Mouse (Mus musculus) neural tube, embryonic 12.5 days (tissue): Measurements from ENCODE around the gene Anxa6. TPM values are rescaled to one million over a fixed set of nuclear protein-coding genes. Genes with fewer than 3 reads are reported as not detected.

Experiments used
- ATAC-seq: fragments of 200-750 bp; cut with Nextera tagmentation; 2 replicates; pipeline ENCODE4 v1.8.0; 2017; ENCODE audit warnings: low read depth, mild to moderate bottlenecking, moderate TSS enrichment, moderate library complexity; ENCODE audit not compliant: low FRiP score
- H3K27ac ChIP-seq: fragments of 300-500 bp; sonication (generic); 2 replicates; pipeline ENCODE4 v1.5.1; 2016
- H3K27me3 ChIP-seq: fragments of 300-500 bp; sonication (generic); replicated peaks from 2 replicates; pipeline ENCODE4 v1.6.1; 2016; ENCODE audit warnings: mild to moderate bottlenecking
- H3K36me3 ChIP-seq: fragments of 300-500 bp; sonication (generic); 2 replicates; pipeline ENCODE4 v1.6.1; 2016; ENCODE audit warnings: mild to moderate bottlenecking
- H3K4me1 ChIP-seq: fragments of 300-500 bp; sonication (generic); 2 replicates; pipeline ENCODE4 v1.6.1; 2016
- H3K4me2 ChIP-seq: fragments of 300-500 bp; sonication (generic); replicated peaks from 2 replicates; pipeline ENCODE4 v1.6.1; 2016; ENCODE audit warnings: mild to moderate bottlenecking
- H3K4me3 ChIP-seq: fragments of 300-500 bp; sonication (generic); 2 replicates; pipeline ENCODE4 v1.5.1; 2016
- H3K9ac ChIP-seq: fragments of 300-500 bp; sonication (generic); 2 replicates; pipeline ENCODE4 v1.6.1; 2016; ENCODE audit warnings: mild to moderate bottlenecking
- H3K9me3 ChIP-seq: fragments of 300-500 bp; sonication (generic); 2 replicates; pipeline ENCODE4 v1.6.1; 2016; ENCODE audit warnings: mild to moderate bottlenecking
- WGBS: fragments of 180-500 bp; shearing (Covaris S2); methylation state at CpG from one replicate; pipeline ENCODE4 v1.1.7; 2016; 5-methylcytosine and 5-hydroxymethylcytosine counted together
- polyA plus RNA-seq: library from polyadenylated mRNA; unstranded; fragments of >200 nt; fragmentation: Nextera tagmentation; extraction: Ambion mirVana; gene quantifications from 2 replicates; pipeline ENCODE4 v1.2.1, GENCODE M21; 2016

Anxa6 gene
- polyA plus RNA-seq, 1 experiment from 2014 or later, result 93.2 TPM

- H3K4me1 ChIP-seq, result no peaks in the 10 kb centered on the region; the same call in 1 of the 2 replicates
- no peaks in the 10 kb centered on the region for H3K27me3 ChIP-seq
- H3K4me3 ChIP-seq, result no peak overlapping the region
- no peaks in the 10 kb centered on the region for H3K9me3 ChIP-seq
- no peak overlapping the region for H3K4me2 ChIP-seq
- no peak overlapping the region for H3K9ac ChIP-seq
- H3K36me3 ChIP-seq, result peaks cover 13% of the 10 kb centered on the region
- H3K27ac ChIP-seq, result no peak overlapping the region
- no peak for ATAC-seq
- 78% methylated on average over 6 of the region's 6 CpGs for WGBS
Measured at GRCm38 (mm10) chr11:55013802-55014201, 19.4 kb downstream of the Anxa6 start.

- Histone ChIP-seq H3K27me3 (no peaks in the 10 kb centered on the region), H3K4me3 (no peak overlapping the region), H3K9ac (no peak overlapping the region), H3K27ac (no peak overlapping the region), H3K4me2 (no peak overlapping the region), H3K4me1 (no peaks in the 10 kb centered on the region; the same call in 1 of the 2 replicates), H3K9me3 (no peaks in the 10 kb centered on the region), H3K36me3 (peaks cover 20% of the 10 kb centered on the region)
- WGBS, result 83% methylated on average over 5 of the region's 5 CpGs
- no peak for ATAC-seq
Measured at GRCm38 (mm10) chr11:55012551-55013521, 20.4 kb downstream of the Anxa6 start.

- H3K36me3 ChIP-seq, result peaks cover 25% of the 10 kb centered on the region
- ATAC-seq, result no peak
- no peaks in the 10 kb centered on the region for H3K9me3 ChIP-seq
- 90% methylated on average over 3 of the region's 3 CpGs for WGBS
- no peaks in the 10 kb centered on the region for H3K27me3 ChIP-seq
- no peak overlapping the region for H3K9ac ChIP-seq
- no peaks in the 10 kb centered on the region; the same call in 1 of the 2 replicates for H3K4me1 ChIP-seq
- no peak overlapping the region for H3K27ac ChIP-seq
- H3K4me3 ChIP-seq, result no peak overlapping the region
- no peak overlapping the region for H3K4me2 ChIP-seq
Measured at GRCm38 (mm10) chr11:55011440-55011839, 21.8 kb downstream of the Anxa6 start.

- Histone ChIP-seq H3K36me3 (peaks cover 23% of the 10 kb centered on the region; the same call in 1 of the 2 replicates), H3K4me2 (no peak overlapping the region), H3K9ac (no peak overlapping the region), H3K9me3 (no peaks in the 10 kb centered on the region), H3K27me3 (no peaks in the 10 kb centered on the region), H3K27ac (no peak overlapping the region), H3K4me1 (no peaks in the 10 kb centered on the region), H3K4me3 (no peak overlapping the region)
- 79% methylated on average over 6 of the region's 6 CpGs for WGBS
- ATAC-seq, result no peak
Measured at GRCm38 (mm10) chr11:55008230-55008629, 25.0 kb downstream of the Anxa6 start.

GRCm38 (mm10) chr11:55005684-55006083 lies 27.6 kb downstream of the Anxa6 start:
- ATAC-seq, result no peak
- Histone ChIP-seq H3K27ac (no peak overlapping the region), H3K4me3 (no peak overlapping the region), H3K4me1 (no peaks in the 10 kb centered on the region), H3K4me2 (no peak overlapping the region), H3K9me3 (peaks cover 3% of the 10 kb centered on the region; the same call in 1 of the 2 replicates), H3K27me3 (no peaks in the 10 kb centered on the region), H3K36me3 (peaks cover 34% of the 10 kb centered on the region), H3K9ac (no peak overlapping the region)
- 86% methylated on average over 5 of the region's 5 CpGs for WGBS

- Histone ChIP-seq H3K4me1 (no peaks in the 10 kb centered on the region), H3K4me3 (no peak overlapping the region), H3K27me3 (no peaks in the 10 kb centered on the region), H3K4me2 (no peak overlapping the region), H3K9me3 (peaks cover 3% of the 10 kb centered on the region; the same call in 1 of the 2 replicates), H3K27ac (no peak overlapping the region), H3K36me3 (peaks cover 33% of the 10 kb centered on the region), H3K9ac (no peak overlapping the region)
- ATAC-seq, result no peak
- WGBS, result 82% methylated on average over 7 of the region's 7 CpGs
Measured at GRCm38 (mm10) chr11:55004970-55005502, 28.2 kb downstream of the Anxa6 start.

GRCm38 (mm10) chr11:54998708-54999107 lies 34.5 kb downstream of the Anxa6 start:
- Histone ChIP-seq H3K9me3 (peaks cover 3% of the 10 kb centered on the region; the same call in 1 of the 2 replicates), H3K4me1 (no peaks in the 10 kb centered on the region), H3K4me2 (no peak overlapping the region), H3K27ac (no peak overlapping the region), H3K36me3 (peaks cover 19% of the 10 kb centered on the region), H3K9ac (no peak overlapping the region), H3K4me3 (no peak overlapping the region), H3K27me3 (no peaks in the 10 kb centered on the region)
- ATAC-seq, result no peak
- 67% methylated on average over 2 of the region's 2 CpGs for WGBS

GRCm38 (mm10) chr11:54998284-54998683 lies 35.0 kb downstream of the Anxa6 start:
- no peak overlapping the region for H3K9ac ChIP-seq
- H3K36me3 ChIP-seq, result peaks cover 19% of the 10 kb centered on the region
- no peak overlapping the region for H3K27ac ChIP-seq
- no peaks in the 10 kb centered on the region for H3K27me3 ChIP-seq
- no peak overlapping the region for H3K4me3 ChIP-seq
- no peak overlapping the region for H3K4me2 ChIP-seq
- ATAC-seq, result peak; percentile 58
- H3K9me3 ChIP-seq, result peaks cover 3% of the 10 kb centered on the region; the same call in 1 of the 2 replicates
- 3% methylated on average over 12 of the region's 12 CpGs for WGBS
- H3K4me1 ChIP-seq, result no peaks in the 10 kb centered on the region

- Histone ChIP-seq H3K36me3 (peaks cover 13% of the 10 kb centered on the region), H3K27ac (no peak overlapping the region), H3K4me1 (no peaks in the 10 kb centered on the region), H3K4me3 (no peak overlapping the region), H3K27me3 (no peaks in the 10 kb centered on the region), H3K9ac (no peak overlapping the region), H3K9me3 (peaks cover 3% of the 10 kb centered on the region; the same call in 1 of the 2 replicates), H3K4me2 (no peak overlapping the region)
- WGBS, result 72% methylated on average over 7 of the region's 7 CpGs
- ATAC-seq, result no peak
Measured at GRCm38 (mm10) chr11:54996176-54996575, 37.1 kb downstream of the Anxa6 start.

GRCm38 (mm10) chr11:54989920-54990319 lies 43.3 kb downstream of the Anxa6 start:
- H3K4me3 ChIP-seq, result no peak overlapping the region
- no peak overlapping the region for H3K27ac ChIP-seq
- H3K9ac ChIP-seq, result no peak overlapping the region
- H3K4me2 ChIP-seq, result no peak overlapping the region
- H3K4me1 ChIP-seq, result no peaks in the 10 kb centered on the region
- H3K36me3 ChIP-seq, result no peaks in the 10 kb centered on the region
- H3K27me3 ChIP-seq, result no peaks in the 10 kb centered on the region
- no peaks in the 10 kb centered on the region for H3K9me3 ChIP-seq
- no peak for ATAC-seq

GRCm38 (mm10) chr11:54988754-54989349 lies 44.4 kb downstream of the Anxa6 start:
- Histone ChIP-seq H3K4me3 (no peak overlapping the region), H3K4me1 (no peaks in the 10 kb centered on the region), H3K27me3 (no peaks in the 10 kb centered on the region), H3K36me3 (no peaks in the 10 kb centered on the region), H3K27ac (no peak overlapping the region), H3K4me2 (no peak overlapping the region), H3K9me3 (no peaks in the 10 kb centered on the region), H3K9ac (no peak overlapping the region)
- ATAC-seq, result no peak
- WGBS, result 78% methylated on average over 8 of the region's 8 CpGs

GRCm38 (mm10) chr11:54987974-54988373 lies 45.3 kb downstream of the Anxa6 start:
- no peaks in the 10 kb centered on the region; the same call in 1 of the 2 replicates for H3K36me3 ChIP-seq
- H3K4me3 ChIP-seq, result no peak overlapping the region
- no peak overlapping the region for H3K27ac ChIP-seq
- 81% methylated on average over 1 of the region's 1 CpGs for whole genome bisulfite sequencing
- no peaks in the 10 kb centered on the region for H3K27me3 ChIP-seq
- H3K4me1 ChIP-seq, result no peaks in the 10 kb centered on the region
- no peaks in the 10 kb centered on the region for H3K9me3 ChIP-seq
- ATAC-seq, result no peak
- H3K9ac ChIP-seq, result no peak overlapping the region
- no peak overlapping the region for H3K4me2 ChIP-seq
